Mouse (Mus musculus) kidney, postnatal 25 days (tissue): ENCODE results near the gene Lhx2.

Experiments used
- DNase-seq, 2 experiments: peaks; one replicate each; pipeline ENCODE4 v3.0.0; 2021; ENCODE audit warnings: mixed read lengths in 2 of 2

Gene Lhx2

GRCm38 (mm10) chr2:38367023-38367422, 27.9 kb downstream of the Lhx2 start:
- DNase-seq = peak in 1 of 2 experiments; percentile 32

DNA sequence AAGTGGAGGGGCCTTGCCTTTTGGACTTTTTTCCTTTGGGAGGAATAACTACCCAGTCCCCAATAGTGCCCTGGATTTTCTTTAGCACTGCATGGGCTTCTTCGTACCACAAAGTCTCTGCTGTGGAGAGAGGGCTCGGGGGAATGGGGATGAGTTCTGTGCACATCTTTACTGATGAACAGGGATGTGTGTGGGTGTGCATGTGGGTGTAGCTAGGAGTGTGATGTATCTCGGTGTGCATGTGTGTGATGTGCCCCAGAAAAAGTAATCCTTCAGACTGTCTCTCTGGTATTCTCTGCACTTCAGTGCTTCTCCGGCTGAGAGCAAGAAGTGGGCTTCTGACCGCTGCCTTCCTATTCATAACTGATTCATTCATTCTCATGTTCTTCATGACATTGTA, 28.8 kb downstream of the Lhx2 start:
- DNase-seq = no peak

GRCm38 (mm10) chr2:38368746-38369330, 29.8 kb downstream of the Lhx2 start:
- DNase-seq = peak; percentile 58 to 74

GRCm38 (mm10) chr2:38375606-38376304, 36.7 kb downstream of the Lhx2 start:
- DNase-seq = peak; percentile 77

DNA sequence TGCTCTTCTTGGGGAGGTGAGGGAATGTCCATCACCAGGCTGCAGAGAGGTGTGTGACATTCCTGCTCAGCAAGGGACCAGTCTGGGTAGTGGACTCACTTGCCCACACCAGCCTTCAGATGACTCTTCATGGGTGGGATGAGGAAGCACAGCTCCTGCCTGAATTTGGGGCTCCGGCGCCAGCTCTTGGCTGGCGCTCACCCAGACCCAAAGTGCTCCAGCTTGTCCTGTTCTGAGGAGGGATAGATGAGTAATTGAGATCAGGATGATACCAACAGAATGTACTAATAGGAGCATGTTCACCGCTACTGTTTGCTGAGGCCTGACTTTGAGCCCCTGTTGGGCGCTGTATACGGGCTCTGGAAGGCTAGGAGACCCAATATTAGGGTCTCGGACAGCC, 38.2 kb downstream of the Lhx2 start:
- no peak for DNase-seq

- DNase-seq = peak in 1 of 2 experiments; percentile 20
These were observed 39.3 kb downstream of the Lhx2 start for GRCm38 (mm10) chr2:38378346-38378745.

DNA sequence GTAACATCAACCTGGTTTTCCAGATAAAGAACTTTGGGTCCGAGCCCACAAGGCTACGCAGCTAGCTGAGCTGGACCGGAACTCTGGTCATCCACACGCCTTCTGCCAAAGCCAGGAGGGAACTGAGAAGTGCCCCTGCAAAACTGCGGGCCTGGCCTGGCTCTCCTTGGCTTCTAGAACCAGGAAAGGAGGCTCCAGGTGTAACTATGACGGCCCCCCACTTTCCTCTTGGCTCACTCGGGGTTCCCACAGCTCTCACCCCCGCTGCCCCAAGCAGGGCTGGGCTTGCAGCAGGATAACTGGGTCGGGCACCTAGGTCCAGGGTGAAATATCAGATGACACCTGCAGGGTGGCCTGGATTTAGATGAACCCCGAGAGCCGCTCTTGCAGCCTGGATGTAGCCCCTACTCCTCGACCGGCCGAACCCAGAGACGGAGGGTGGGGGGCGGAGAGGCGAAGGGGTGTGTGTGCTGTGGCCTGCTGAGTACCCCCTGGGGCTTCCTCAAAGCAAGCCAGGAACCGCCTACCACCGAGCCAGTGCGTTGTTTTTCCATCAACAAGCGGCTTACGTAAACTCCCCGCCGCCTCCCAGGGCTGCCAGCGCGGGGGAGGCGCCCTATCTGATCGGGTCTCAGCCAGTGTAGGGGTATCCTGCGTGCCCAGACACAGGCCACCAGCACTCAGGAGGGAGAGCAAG, 39.9 kb downstream of the Lhx2 start:
- peak in 1 of 2 experiments; percentile 52 for DNase-seq

DNA sequence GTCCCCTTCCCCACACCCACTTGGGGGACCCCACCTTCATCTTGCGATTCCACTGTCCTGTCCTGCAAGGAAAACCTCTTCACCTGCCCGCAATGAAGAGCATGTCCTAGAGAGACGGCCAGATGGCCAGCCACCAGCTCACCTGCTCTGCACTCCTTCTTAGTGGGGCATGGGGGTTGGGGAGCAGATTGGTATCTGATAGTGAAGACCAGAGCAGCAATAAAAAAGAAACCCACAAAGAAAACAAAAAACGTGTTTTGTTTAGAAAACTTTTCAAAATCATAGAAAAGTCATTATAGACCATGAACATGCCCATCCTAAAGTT, 40.4 kb downstream of the Lhx2 start:
- no peak for DNase-seq

- no peak for DNase-seq
These were observed 41.3 kb downstream of the Lhx2 start for GRCm38 (mm10) chr2:38380136-38381083.

DNA sequence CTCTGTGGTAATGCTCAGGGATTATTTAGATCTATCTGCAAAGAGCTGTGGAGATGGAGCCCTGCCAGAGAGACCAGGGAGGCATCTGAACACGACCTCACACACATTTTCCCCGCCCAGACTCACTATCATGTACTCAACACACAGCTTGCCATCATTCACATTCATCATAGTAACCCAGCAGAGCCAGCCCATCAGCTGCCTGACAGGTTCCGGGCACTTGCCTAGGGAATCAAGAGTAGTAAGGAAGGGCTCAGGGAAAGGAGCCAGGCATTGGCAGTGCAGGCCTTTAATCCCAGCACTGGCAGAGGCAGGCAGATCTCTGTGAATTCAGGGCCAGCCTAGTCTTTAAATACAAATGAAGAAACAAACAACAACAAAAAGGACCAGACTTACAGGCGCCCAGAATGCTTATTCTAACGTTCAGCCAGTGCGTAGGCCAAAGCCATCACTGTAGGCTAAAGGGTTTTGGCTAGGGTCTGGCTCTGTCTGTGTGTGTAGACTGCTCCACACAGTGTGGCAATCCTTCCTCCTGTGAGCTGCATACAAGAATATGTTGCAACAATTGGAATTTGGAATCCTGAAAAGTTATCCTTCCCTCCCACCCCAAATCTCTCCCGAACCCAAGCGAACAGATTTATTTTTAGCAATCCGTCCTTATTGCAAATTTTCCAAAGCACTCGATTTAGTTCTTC, 48.6 kb downstream of the Lhx2 start:
- no peak for DNase-seq

GRCm38 (mm10) chr2:38394977-38395868, 56.1 kb downstream of the Lhx2 start:
- DNase-seq = no peak

- no peak for DNase-seq
These were observed 56.8 kb downstream of the Lhx2 start for GRCm38 (mm10) chr2:38395869-38396236.

DNA sequence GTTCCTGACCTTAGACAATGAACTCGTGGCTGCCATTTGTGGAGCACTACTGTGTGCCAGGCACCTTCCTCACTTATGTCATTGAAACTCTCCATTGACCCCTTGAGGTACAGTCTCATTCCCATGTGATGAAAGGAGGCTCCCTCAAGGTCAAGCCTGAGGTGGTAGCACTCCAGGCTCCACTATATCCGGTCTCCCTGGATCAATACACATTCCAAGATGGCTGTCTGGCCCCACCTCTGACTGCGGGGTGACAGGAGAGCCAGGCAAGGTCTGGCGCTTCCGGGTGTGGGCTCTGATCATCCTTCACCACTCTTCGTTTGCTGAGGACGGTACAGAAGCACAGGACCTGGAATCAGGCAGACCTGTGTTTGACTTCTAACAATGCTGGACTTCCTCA, 58.2 kb downstream of the Lhx2 start:
- no peak for DNase-seq

- DNase-seq = no peak
These were observed 58.8 kb downstream of the Lhx2 start for GRCm38 (mm10) chr2:38397882-38398281.

- DNase-seq = no peak
These were observed 63.5 kb downstream of the Lhx2 start for GRCm38 (mm10) chr2:38402611-38403010.

DNA sequence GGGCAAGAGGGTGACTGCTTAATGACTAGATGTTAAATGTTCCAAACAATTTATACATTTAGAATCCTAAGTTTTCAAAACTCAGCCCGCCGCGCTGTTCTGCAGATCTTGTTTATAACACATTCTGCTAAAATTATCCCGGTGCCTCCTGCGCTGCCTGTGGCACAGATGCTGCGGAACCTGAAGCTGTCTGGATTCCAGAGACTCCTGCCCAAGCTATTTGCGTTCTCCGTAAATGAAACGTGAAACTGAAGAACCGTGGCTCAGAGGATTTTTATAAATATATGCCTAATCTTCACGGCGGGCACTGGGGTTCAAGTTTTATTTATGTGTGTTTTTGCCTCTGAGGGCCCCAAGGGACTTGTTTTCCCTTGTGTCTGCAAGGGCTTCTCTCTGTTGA, 64.2 kb downstream of the Lhx2 start:
- DNase-seq = no peak

GRCm38 (mm10) chr2:38404007-38404596, 65.0 kb downstream of the Lhx2 start:
- no peak for DNase-seq

DNA sequence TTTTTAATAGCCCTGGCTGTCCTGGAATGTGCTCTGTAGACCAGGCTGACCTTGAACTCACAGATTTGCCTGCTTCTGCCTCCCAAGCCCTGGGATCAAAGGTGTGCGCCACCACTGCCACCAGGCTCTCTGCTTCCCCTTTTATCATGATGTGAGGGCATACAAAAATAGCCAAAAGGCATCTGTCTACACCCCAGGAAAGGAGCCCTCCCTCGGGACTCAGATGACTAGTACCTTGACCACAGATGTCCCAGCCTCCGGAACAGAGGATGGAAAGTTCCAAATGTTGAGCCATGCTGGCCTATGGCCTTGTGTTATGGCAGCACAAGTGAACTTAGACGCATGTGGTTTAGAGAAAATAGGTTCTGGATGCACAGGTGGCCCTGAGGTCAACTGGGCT, 66.3 kb downstream of the Lhx2 start:
- no peak for DNase-seq

DNA sequence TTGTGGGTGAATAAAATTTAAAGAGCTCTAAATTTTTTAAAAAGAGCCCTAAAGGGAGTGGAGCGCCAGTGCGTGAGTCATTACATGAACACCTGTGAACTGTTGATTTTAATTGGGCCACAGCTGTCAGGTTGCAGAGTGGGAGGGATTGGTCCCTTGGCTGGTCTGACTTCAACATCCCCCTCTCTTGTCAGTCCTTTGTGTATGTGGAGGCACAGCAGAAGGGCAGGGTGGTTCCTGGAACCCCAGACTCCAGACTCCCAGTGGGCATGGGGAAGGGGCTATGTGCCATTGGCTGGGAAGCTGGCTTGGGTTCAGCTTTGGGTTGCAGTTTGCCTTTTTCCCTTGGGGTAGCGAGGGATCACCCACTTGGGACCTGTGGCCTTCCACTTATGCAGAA, 70.2 kb downstream of the Lhx2 start:
- no peak for DNase-seq

- no peak for DNase-seq
These were observed 71.1 kb downstream of the Lhx2 start for GRCm38 (mm10) chr2:38410227-38410626.

GRCm38 (mm10) chr2:38412599-38413177, 73.6 kb downstream of the Lhx2 start:
- no peak for DNase-seq
